Mouse (Mus musculus): Measurements from ENCODE around the gene Adam12. TPM values are rescaled to one million over a fixed set of nuclear protein-coding genes. Genes with fewer than 3 reads are reported as not detected.

Adam12 gene
- polyA plus RNA-seq, 1 experiment, result 1.4 TPM

DNA sequence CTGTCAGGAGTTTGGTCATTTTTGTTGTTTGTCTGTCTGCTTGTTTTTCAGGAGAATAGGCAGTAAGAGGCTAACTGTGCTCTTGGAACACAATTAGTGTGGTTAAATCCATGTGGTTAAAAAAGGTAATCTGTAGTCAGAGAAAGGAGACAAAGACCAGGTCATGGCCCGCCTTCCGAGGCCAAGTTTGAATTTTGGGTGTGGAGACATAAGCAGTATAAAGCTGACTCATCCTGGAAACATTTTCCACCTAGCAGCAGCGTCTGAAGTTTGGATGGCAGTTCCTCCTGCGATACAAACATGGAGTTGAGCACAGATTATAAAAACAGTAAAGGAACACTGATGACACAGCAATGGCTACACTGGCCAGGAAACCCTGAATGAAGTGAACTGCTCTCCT is 46.2 kb downstream of the Adam12 start:
- DNase-seq, result no peak
- H3K27me3 ChIP-seq (ENCODE audit: control insufficient read depth, insufficient read depth, low read length), result peaks cover 2% of the 10 kb centered on the region; the same call in 1 of the 2 replicates
- TF ChIP-seq POLR2A (IDR thresholded peaks at IDR 0.05; ENCODE audit: borderline replicate concordance, insufficient read depth, low read length), result no peak
- TF ChIP-seq CTCF (IDR thresholded peaks at IDR 0.05; ENCODE audit: borderline replicate concordance, insufficient read depth, low read depth, low read length), result no peak
- H3K4me1 ChIP-seq (ENCODE audit: control insufficient read depth, insufficient read depth, low read length), result 0 out of 2 replicates have a peak, but pooled peaks cover 3% of the 10 kb centered on the region
- H3K27ac ChIP-seq (ENCODE audit: insufficient read depth, low read length), result no peak overlapping the region
- H3K4me3 ChIP-seq (replicated peaks; ENCODE audit: insufficient read depth, low read depth, low read length), result no peak overlapping the region
- WGBS, result 93% methylated on average over 4 of the region's 4 CpGs

GRCm38 (mm10) chr7:134181717-134182116 is 50.2 kb downstream of the Adam12 start:
- DNase-seq, result no peak
- Histone ChIP-seq H3K27ac (ENCODE audit: insufficient read depth, low read length) (peak overlapping the region; percentile 13; the same call in 1 of the 2 replicates), H3K27me3 (ENCODE audit: control insufficient read depth, insufficient read depth, low read length) (peaks cover 2% of the 10 kb centered on the region; the same call in 1 of the 2 replicates), H3K4me1 (ENCODE audit: control insufficient read depth, insufficient read depth, low read length) (0 out of 2 replicates have a peak, but pooled peaks cover 3% of the 10 kb centered on the region), H3K4me3 (replicated peaks; ENCODE audit: insufficient read depth, low read depth, low read length) (no peak overlapping the region)
- TF ChIP-seq POLR2A (IDR thresholded peaks at IDR 0.05; ENCODE audit: borderline replicate concordance, insufficient read depth, low read length) (no peak), CTCF (IDR thresholded peaks at IDR 0.05; ENCODE audit: borderline replicate concordance, insufficient read depth, low read depth, low read length) (no peak)
- 73% methylated on average over 1 of the region's 1 CpGs for WGBS

GRCm38 (mm10) chr7:134181056-134181455 is 50.9 kb downstream of the Adam12 start:
- TF ChIP-seq POLR2A (IDR thresholded peaks at IDR 0.05; ENCODE audit: borderline replicate concordance, insufficient read depth, low read length) (no peak), CTCF (IDR thresholded peaks at IDR 0.05; ENCODE audit: borderline replicate concordance, insufficient read depth, low read depth, low read length) (no peak)
- peak overlapping the region; percentile 11; the same call in 1 of the 2 replicates for H3K27ac ChIP-seq (ENCODE audit: insufficient read depth, low read length)

DNA sequence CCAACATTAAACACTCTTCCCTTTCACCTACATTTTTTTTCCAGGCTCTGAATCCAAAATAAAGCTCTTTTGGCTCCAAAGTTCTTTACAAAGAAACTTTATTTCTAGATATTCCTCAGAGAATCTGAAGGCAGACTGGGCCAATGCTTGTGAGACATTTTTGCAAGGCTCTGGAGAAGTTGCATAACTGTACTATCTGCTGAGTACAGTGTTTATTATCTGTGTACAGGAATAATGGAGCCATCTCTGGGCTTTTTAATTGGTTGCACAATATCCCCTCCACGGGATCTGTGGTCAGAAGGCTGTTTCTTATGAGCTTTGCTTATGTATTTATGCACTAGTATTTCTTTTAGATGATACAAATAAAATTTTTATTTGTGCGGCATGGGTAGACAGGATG is 54.9 kb downstream of the Adam12 start:
- no peaks in the 10 kb centered on the region for H3K4me1 ChIP-seq (ENCODE audit: control insufficient read depth, insufficient read depth, low read length)
- TF ChIP-seq CTCF (IDR thresholded peaks at IDR 0.05; ENCODE audit: borderline replicate concordance, insufficient read depth, low read depth, low read length), result no peak
- no peak for TF ChIP-seq POLR2A (IDR thresholded peaks at IDR 0.05; ENCODE audit: borderline replicate concordance, insufficient read depth, low read length)
- 85% methylated on average over 2 of the region's 2 CpGs for WGBS
- no peak for DNase-seq
- H3K27me3 ChIP-seq (ENCODE audit: control insufficient read depth, insufficient read depth, low read length), result no peaks in the 10 kb centered on the region
- H3K27ac ChIP-seq (ENCODE audit: insufficient read depth, low read length), result no peak overlapping the region
- no peak overlapping the region for H3K4me3 ChIP-seq (replicated peaks; ENCODE audit: insufficient read depth, low read depth, low read length)

More at GRCm38 (mm10) chr7:134181056-134181455, 50.9 kb downstream of the Adam12 start:
- 6% methylated on average over 1 of the region's 1 CpGs for WGBS
- Histone ChIP-seq H3K4me3 (replicated peaks; ENCODE audit: insufficient read depth, low read depth, low read length) (no peak overlapping the region), H3K4me1 (ENCODE audit: control insufficient read depth, insufficient read depth, low read length) (0 out of 2 replicates have a peak, but pooled peaks cover 1% of the 10 kb centered on the region), H3K27me3 (ENCODE audit: control insufficient read depth, insufficient read depth, low read length) (peaks cover 2% of the 10 kb centered on the region; the same call in 1 of the 2 replicates)
- DNase-seq, result peak in 1 of 2 experiments; percentile 10

- no peak for TF ChIP-seq CTCF (IDR thresholded peaks at IDR 0.05; ENCODE audit: borderline replicate concordance, insufficient read depth, low read depth, low read length)
- Histone ChIP-seq H3K4me3 (replicated peaks; ENCODE audit: insufficient read depth, low read depth, low read length) (no peak overlapping the region), H3K4me1 (ENCODE audit: control insufficient read depth, insufficient read depth, low read length) (no peaks in the 10 kb centered on the region), H3K27ac (ENCODE audit: insufficient read depth, low read length) (no peak overlapping the region), H3K27me3 (ENCODE audit: control insufficient read depth, insufficient read depth, low read length) (no peaks in the 10 kb centered on the region)
- 96% methylated on average over 4 of the region's 4 CpGs for WGBS
- no peak for DNase-seq
Observed at GRCm38 (mm10) chr7:134175201-134175600, 56.7 kb downstream of the Adam12 start.

- Histone ChIP-seq H3K4me3 (replicated peaks; ENCODE audit: insufficient read depth, low read depth, low read length) (no peak overlapping the region), H3K4me1 (ENCODE audit: control insufficient read depth, insufficient read depth, low read length) (no peaks in the 10 kb centered on the region), H3K27me3 (ENCODE audit: control insufficient read depth, insufficient read depth, low read length) (no peaks in the 10 kb centered on the region), H3K27ac (ENCODE audit: insufficient read depth, low read length) (no peak overlapping the region)
- WGBS, result 90% methylated on average over 14 of the region's 14 CpGs
- TF ChIP-seq POLR2A (IDR thresholded peaks at IDR 0.05; ENCODE audit: borderline replicate concordance, insufficient read depth, low read length) (no peak), CTCF (IDR thresholded peaks at IDR 0.05; ENCODE audit: borderline replicate concordance, insufficient read depth, low read depth, low read length) (no peak)
- no peak for DNase-seq
Observed at GRCm38 (mm10) chr7:134173442-134174090, 58.4 kb downstream of the Adam12 start.

- H3K4me3 ChIP-seq (replicated peaks; ENCODE audit: insufficient read depth, low read depth, low read length), result no peak overlapping the region
- H3K27ac ChIP-seq (ENCODE audit: insufficient read depth, low read length), result no peak overlapping the region
- 39% methylated on average over 9 of the region's 9 CpGs for WGBS
- no peaks in the 10 kb centered on the region for H3K27me3 ChIP-seq (ENCODE audit: control insufficient read depth, insufficient read depth, low read length)
- H3K4me1 ChIP-seq (ENCODE audit: control insufficient read depth, insufficient read depth, low read length), result no peaks in the 10 kb centered on the region
- no peak for DNase-seq
- no peak for TF ChIP-seq POLR2A (IDR thresholded peaks at IDR 0.05; ENCODE audit: borderline replicate concordance, insufficient read depth, low read length)
- no peak for TF ChIP-seq CTCF (IDR thresholded peaks at IDR 0.05; ENCODE audit: borderline replicate concordance, insufficient read depth, low read depth, low read length)
Observed at GRCm38 (mm10) chr7:134170180-134170910, 61.6 kb downstream of the Adam12 start.

GRCm38 (mm10) chr7:134169780-134170179 is 62.2 kb downstream of the Adam12 start:
- no peak overlapping the region for H3K27ac ChIP-seq (ENCODE audit: insufficient read depth, low read length)
- TF ChIP-seq CTCF (IDR thresholded peaks at IDR 0.05; ENCODE audit: borderline replicate concordance, insufficient read depth, low read depth, low read length) (no peak), POLR2A (IDR thresholded peaks at IDR 0.05; ENCODE audit: borderline replicate concordance, insufficient read depth, low read length) (no peak)
- no peaks in the 10 kb centered on the region for H3K27me3 ChIP-seq (ENCODE audit: control insufficient read depth, insufficient read depth, low read length)
- 40% methylated on average over 2 of the region's 2 CpGs for WGBS
- DNase-seq, result no peak
- H3K4me3 ChIP-seq (replicated peaks; ENCODE audit: insufficient read depth, low read depth, low read length), result no peak overlapping the region
- H3K4me1 ChIP-seq (ENCODE audit: control insufficient read depth, insufficient read depth, low read length), result no peaks in the 10 kb centered on the region

All from cerebellum, adult 2 months (tissue).